Mouse (Mus musculus): Measurements from ENCODE around the gene Slc52a3. TPM values are rescaled to one million over a fixed set of nuclear protein-coding genes. Genes with fewer than 3 reads are reported as not detected.

Slc52a3 gene
- total RNA-seq, 1 experiment from 2014 or later: 3.0 TPM

DNA sequence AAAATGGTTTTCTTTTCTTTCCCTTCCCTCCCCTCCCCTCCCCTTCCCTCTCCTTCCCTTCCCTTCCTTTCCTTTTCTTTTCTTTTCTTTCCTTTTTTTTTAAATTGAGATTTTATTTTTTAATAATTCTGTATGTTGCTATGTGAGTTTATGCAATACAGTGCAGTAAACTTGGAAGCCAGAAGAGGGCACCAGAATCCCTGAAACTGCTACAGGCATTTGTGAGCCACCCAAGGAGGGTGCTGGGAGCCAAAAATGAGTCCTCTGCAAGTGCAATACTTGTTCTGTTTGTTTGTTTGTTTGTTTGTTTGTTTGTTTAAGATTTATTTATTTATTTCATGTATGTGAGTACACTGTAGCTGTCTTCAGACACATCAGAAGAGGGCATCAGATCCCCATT lies 25.7 kb downstream of the Slc52a3 start:
- ATAC-seq (replicated peaks; ENCODE audit: insufficient number of reproducible peaks, low FRiP score, low TSS enrichment, poor library complexity, severe bottlenecking): no peak

DNA sequence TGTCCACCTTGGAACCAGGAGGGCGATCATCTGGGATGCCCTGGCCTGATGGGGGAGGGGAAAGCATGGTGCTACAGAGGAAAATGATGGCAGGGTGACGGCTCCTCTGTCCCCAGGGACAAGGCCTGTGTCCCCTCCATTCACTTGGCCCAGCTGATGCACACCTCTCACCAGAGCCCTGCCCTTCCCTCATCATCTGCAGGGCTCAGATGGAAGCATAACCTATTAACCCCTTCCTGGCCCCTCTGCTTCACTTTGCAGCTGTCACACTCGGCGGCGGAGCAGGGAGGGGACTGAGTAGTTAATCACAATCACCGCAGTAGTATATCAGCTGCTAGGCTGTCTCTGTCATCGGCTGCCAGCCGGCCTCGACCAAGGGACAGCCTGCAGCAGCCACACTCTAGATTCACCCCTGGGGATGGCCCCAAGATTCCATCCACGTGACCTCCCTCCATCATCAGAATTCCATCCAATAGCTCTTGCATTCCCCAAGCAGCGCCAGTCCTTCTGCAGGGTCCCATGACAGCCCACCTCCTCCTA lies 28.6 kb downstream of the Slc52a3 start:
- ATAC-seq (replicated peaks; ENCODE audit: insufficient number of reproducible peaks, low FRiP score, low TSS enrichment, poor library complexity, severe bottlenecking): no peak

DNA sequence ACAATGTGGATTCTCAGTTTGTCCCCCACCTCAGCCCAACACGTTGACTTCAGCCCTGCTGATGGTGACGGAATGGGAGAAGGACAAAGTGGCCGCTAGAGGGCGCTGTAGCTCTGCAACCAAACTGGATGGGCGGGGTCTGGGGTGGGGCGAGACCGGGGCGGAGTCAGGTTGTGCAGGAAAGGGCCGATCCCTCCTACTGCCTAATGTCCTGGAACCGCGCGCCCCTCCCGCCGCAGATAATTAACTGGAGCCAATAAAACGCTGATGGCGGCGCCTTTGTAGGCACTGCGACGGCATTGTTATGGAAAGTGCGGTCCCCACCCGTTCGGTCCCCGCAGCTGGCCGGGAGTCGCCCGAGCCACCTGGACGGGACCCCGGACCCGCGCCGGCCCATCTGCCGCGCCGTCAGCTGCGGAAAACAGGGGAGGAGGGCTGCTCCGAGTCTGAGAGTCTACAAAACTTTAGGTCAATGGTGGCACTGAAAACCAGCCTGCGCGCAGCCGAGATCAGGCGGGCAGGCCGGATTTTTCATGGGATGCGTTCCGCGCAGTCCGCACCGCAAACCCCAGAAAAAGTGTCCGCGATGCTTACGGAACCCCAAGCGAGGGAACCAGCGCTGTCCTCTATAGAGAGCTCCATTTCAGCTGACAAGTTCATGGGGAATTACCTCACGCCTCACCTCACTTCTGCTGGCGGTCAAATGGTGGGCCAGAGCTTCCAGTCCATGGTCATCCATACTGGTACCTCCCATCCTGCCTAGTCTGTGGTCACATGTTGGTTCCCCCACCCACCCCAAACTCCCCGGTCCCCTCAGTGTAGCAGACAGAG lies 33.2 kb downstream of the Slc52a3 start:
- peak; percentile 77 for ATAC-seq (replicated peaks; ENCODE audit: insufficient number of reproducible peaks, low FRiP score, low TSS enrichment, poor library complexity, severe bottlenecking)

DNA sequence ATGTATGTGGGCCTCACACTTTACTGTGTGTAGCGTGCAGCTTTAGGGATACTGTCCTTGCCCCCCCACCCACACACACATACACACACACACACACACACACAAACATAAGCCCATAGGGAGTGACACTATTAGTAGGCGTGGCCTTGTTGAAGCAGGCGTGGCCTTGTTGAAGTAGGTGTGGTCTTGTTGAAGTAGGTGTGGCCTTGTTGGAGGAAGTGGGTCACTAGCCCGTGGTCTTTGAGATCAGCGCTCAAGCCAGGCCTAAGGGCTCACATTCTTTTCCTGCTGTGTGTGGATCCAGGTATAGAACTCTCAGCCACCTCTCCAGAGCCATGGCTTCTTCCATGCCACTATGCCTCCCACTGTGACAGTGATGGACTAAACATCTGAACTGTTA lies 34.7 kb downstream of the Slc52a3 start:
- no peak for ATAC-seq (replicated peaks; ENCODE audit: insufficient number of reproducible peaks, low FRiP score, low TSS enrichment, poor library complexity, severe bottlenecking)

DNA sequence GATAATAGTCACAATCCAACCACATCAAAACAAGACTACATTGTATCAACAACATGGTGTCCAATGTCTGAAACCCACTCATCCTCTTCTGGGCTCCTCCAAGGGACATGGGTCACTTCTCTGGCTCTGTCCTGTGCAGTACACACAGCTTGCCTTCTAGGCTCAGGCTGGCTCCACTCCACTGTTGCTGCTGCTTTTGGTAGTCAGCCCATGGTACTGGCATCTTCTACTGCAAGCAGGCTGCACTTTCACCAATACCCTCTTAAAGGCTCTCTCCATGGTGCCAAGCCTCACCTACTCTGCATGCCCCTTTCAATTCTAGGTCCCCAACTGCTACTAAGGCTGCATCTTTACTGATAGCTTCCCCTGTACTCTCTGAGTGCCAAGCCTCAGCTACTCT lies 43.8 kb downstream of the Slc52a3 start:
- ATAC-seq (replicated peaks; ENCODE audit: insufficient number of reproducible peaks, low FRiP score, low TSS enrichment, poor library complexity, severe bottlenecking): no peak

DNA sequence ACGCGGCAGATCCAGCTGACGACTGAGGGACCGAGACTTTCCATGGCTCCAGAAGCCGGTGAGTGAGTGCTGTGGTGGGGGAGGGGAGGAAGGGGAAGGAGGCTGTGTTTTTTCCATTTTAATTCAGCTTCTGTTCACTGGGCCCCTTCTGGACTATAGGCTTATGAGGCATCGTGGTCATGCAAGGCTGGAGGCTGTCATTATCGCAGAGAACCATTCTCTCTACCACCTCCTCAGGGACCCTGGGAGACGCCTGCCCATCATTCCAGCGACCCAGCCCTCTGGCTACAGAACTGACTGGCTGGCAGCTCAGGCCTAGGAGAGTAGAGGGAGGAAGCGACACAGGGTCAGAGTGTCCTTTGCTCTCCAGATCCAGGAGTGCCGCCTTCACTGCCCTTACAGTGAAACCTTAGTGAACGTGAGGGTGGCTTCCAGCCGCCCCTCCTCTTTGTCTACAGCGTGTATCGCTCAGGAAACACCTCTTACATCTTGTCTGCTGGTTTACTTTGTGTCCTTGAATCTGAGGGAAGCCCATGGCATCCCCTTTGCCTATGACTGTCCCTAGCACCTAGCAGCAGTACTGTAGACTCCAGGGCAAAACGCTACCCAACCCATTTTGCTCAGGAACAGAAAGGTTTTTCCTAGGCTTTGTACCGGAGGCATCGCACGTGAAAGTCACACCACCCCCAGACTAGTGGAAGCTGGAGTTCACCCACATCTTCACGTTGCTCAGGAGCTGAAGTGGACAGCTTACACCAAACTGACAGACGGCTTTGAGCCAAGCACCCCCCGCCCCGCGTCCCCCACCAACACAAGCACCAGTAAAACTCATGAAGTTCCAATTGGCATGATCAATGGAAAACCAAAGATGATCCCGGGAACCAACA lies 51.0 kb downstream of the Slc52a3 start:
- no peak for ATAC-seq (replicated peaks; ENCODE audit: insufficient number of reproducible peaks, low FRiP score, low TSS enrichment, poor library complexity, severe bottlenecking)

DNA sequence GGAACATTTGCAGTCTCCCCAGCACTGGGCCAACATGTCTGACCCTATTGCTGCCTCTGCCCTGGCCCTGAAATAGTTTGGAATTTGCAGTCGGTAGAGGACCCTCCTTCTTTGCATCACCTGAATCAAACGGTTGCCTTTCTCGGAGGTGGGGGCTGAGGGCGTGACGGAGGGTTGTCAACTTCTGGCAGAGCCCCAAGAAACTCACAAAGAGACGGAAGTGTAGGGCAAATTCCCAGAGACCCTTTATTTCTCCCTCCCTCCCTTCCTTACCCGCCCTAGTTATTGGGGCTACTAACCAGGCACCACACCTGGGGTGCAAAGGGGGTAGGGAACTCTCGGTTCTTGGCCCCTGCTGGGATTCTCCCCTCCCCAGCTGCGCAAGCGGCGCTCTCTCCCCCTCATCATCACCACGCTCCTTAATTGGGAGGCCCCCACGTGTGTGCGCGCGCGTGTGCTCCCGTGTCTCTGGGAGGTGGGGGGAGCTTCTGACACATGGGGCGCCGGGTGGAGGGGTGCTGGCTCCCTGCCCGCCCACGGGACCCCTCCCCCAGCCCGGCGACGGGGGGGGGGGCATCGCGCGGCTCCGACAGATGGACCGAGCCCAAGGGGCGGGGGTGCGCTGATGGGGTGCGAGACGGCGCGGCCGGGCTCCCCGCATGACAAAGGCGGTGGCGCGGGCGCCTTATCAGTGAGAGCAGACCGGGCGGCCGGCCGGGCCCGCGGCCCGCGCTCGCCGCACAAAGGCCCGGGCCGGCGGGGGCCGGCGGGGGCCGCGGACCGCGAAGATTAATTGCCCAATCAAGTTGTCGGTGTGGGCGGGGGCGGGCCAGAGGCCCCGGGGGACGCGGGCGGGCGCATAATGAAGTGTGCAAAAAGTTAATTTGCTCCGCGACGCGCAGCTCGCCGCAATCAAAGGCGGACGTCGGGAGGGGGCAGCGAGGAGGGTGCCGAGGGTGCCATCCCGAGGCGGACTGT lies 52.0 kb downstream of the Slc52a3 start:
- no peak for ATAC-seq (replicated peaks; ENCODE audit: insufficient number of reproducible peaks, low FRiP score, low TSS enrichment, poor library complexity, severe bottlenecking)

DNA sequence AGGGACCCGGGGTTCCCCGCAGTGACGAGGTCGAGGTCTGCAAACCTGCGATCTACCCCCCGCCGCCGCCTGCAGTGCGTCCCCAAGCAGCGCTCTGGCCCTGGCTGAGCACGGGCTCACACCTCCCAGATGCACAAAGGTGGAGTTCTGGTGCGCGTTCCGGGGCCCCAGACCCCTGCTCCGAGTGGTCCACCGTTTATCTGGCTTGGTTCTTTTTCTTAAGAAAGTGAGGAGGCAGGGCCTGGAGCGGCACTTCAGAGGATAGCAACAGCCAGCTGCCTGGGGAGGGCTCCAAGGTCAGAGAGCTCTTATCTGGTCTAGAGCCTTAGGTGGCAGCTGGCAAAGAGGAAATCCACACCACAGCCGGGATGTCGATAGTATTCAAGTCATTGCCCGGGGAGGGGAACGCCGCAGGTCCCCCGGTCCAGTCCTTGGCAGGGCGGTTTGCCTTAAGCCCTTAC lies 52.7 kb downstream of the Slc52a3 start:
- ATAC-seq (replicated peaks; ENCODE audit: insufficient number of reproducible peaks, low FRiP score, low TSS enrichment, poor library complexity, severe bottlenecking): no peak

DNA sequence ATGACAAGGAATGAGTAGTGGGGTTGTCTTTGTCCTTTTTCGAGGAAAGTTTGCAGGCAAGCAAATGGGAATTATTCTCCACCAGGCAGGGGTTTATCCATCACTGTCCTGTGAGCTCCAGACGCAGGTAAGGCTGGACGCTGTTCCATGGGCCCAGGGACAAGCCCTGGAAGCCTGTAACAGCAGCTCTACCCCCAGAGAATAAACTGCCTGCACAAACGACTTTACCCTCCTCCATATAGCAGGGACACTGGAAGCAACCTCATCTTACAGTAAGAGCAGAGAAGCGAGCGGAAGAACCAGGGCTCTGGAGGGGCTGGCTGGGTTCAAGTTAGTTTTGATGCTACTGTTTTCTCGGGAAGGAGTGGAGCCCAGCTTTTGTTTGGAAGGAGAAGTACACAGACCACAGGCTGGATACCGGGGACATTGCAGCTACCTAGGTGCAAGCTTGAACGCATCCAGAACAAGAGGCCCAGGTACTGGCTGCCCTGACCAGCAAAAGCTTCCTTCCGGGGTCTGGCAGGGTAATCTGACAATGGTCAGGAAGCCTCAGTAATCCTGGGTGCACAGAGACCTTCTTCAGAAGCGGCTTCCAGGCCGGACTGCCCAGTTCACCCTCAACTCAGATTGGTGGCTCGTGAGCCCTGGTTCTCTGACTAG lies 53.4 kb downstream of the Slc52a3 start:
- no peak for ATAC-seq (replicated peaks; ENCODE audit: insufficient number of reproducible peaks, low FRiP score, low TSS enrichment, poor library complexity, severe bottlenecking)

DNA sequence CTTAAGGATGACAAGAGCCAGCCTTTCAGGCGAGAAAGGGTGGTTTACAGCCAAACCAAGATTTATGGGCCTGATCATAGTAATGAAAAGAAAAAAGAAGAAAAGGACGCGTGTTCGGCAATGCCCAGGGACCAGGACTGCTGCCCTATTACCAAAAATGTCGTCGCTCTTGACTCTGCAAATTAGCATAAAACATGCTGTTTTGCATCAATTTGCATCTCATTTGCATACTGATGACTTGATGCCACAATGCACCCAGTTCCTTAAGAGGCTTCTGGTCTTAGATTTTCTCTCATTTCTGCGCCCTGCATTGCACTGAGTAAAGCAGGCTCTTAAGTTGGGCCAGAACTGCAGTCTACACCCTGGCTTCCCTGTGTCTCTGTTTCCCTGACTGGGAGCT lies 54.0 kb downstream of the Slc52a3 start:
- no peak for ATAC-seq (replicated peaks; ENCODE audit: insufficient number of reproducible peaks, low FRiP score, low TSS enrichment, poor library complexity, severe bottlenecking)

DNA sequence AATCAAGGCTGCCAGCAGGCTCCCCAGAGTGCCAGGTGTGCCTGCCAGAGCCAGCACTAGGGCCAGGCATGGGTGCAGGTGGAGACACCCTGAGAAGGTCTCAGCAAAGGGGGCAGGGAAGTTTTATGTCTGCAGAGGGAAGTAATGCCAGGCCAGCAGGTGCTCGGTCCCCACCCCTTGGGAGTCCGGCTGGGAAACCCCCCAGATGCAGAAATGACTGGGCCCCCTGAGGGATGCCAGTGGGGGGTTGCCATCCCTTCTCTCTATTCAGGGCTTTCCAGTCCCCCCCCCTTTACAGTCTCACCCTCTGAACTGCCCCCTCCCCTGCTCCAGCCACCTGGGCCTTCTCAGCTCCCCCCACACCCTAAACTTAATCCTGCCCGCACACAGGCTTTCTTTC lies 55.7 kb downstream of the Slc52a3 start:
- ATAC-seq (replicated peaks; ENCODE audit: insufficient number of reproducible peaks, low FRiP score, low TSS enrichment, poor library complexity, severe bottlenecking): no peak

DNA sequence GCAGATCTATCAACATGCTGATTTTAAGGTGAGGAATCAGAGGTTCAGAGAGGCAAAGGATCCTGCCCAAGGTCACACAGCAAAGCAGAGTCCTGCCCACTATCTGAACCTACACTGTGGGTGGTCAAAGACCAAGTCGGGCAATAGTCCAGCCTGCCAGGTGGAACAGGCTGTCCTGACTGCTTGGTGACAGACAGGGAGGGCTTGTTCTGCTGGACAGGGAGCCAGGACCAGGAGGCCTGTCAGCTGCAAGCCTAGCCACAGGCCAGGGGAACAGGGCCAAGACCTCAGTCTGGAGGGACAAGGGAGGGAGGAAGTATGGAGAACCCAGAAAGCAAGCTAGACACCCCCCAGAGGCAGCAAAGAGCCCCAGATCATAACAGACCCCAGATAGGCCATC lies 59.1 kb downstream of the Slc52a3 start:
- no peak for ATAC-seq (replicated peaks; ENCODE audit: insufficient number of reproducible peaks, low FRiP score, low TSS enrichment, poor library complexity, severe bottlenecking)

DNA sequence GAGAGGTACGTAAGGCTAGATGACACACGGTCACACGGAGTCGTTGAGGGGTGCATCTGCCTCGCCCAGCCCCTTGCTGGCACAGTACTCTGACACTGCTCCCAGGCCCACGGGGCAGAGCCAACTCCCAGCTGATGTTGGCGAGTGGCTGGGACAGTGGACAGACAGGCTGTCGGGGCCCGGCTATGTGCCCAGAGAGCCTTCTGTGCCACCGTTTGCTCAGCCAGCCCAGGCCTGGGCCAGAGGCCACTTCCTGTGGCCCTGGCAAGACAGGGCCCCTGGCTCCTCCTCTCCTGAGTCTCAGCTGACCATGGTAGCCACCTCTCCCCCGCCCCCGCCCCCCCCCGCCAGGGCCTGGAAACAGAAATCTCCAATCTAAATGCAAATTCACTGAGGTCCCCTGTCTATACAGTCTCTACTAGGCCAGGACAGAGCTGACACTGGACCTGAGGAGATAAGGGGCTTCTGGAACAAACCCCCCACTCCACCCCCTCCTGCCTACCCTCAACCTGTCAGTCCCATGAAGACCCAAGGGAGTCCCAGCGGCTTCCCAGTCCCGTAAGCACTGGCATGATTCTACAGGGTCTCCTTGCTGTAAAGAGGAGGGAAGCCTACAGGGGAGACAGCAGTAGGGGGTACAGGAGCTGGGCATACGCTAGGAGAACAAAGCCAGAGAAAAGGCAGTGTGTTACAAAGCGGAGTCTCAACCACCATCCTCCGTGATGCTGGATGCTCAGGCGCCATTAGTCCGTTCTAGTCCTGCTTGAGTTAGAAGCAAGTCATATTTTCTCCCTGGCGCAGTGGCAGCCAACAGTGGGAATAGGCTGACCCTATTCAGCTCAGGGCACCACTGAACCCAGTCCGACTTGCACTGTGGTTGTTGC lies 60.3 kb downstream of the Slc52a3 start:
- ATAC-seq (replicated peaks; ENCODE audit: insufficient number of reproducible peaks, low FRiP score, low TSS enrichment, poor library complexity, severe bottlenecking): no peak

DNA sequence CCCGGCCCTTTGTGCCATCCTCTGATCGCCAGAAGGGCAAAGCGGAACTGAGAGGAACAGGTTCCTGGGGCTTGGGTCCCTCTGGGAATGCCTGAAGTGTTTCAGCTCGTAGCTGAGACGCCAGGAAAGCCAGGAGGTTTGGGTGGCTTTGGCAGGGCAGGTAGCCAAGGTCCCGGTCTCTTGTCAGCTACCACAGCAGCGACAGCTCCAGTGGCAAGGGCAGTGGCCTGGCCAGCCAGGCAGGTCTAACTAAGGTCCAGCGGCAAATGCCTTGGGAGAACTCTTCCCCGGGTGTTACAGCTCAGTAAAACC lies 60.9 kb downstream of the Slc52a3 start:
- no peak for ATAC-seq (replicated peaks; ENCODE audit: insufficient number of reproducible peaks, low FRiP score, low TSS enrichment, poor library complexity, severe bottlenecking)

Measured in monocyte, adult 5-6 weeks (primary cell).